Mouse (Mus musculus) gastrocnemius, postnatal 14 days (tissue): Measurements from ENCODE around the gene Npc1l1. TPM values are rescaled to one million over a fixed set of nuclear protein-coding genes. Genes with fewer than 3 reads are reported as not detected.

ENCODE experiments used
- DNase-seq: peaks from one replicate; pipeline ENCODE4 v3.0.0; 2021; ENCODE audit warnings: mixed read lengths
- intact Hi-C: fragments of 180-260 bp; cut with DNase I; formaldehyde crosslinking; loops from one replicate; pipeline ENCODE4 v1.15.1; 2025; ENCODE audit warnings: low total_unique reads
- total RNA-seq, 2 experiments: library from RNA; stranded (reverse); gene quantifications; 2 replicates each; pipeline ENCODE4 v1.2.3; 2021

Npc1l1 gene
- total RNA-seq, 2 experiments from 2014 or later, result 0.06 to 0.13 TPM

GRCm38 (mm10) chr11:6218189-6218896 is 11.6 kb downstream of the Npc1l1 start:
- DNase-seq, result no peak
- intact Hi-C loops, result no loop called here

- intact Hi-C loops, result no loop called here
- DNase-seq, result no peak
Observed at GRCm38 (mm10) chr11:6216834-6217233, 13.1 kb downstream of the Npc1l1 start.

- intact Hi-C loops, result no loop called here
- no peak for DNase-seq
Observed at GRCm38 (mm10) chr11:6208158-6208557, 21.8 kb downstream of the Npc1l1 start.

GRCm38 (mm10) chr11:6207090-6207489 is 22.9 kb downstream of the Npc1l1 start:
- DNase-seq, result no peak

GRCm38 (mm10) chr11:6200570-6200969 is 29.4 kb downstream of the Npc1l1 start:
- intact Hi-C loops, result no loop called here
- DNase-seq, result no peak

More at GRCm38 (mm10) chr11:6207090-6207489, 22.9 kb downstream of the Npc1l1 start:
- intact Hi-C loops, result no loop called here

- intact Hi-C loops, result no loop called here
- DNase-seq, result peak; percentile 88
Observed at GRCm38 (mm10) chr11:6200087-6200569, 29.8 kb downstream of the Npc1l1 start, which contains the start of gene Nudcd3. Gene Nudcd3, minus strand, starts transcription at chr11:6200415.

GRCm38 (mm10) chr11:6199410-6200086 is 30.4 kb downstream of the Npc1l1 start, which contains the start of gene A730071L15Rik:
Gene A730071L15Rik, plus strand, starts transcription at chr11:6200029.
- DNase-seq, result no peak
- intact Hi-C loops, result no loop called here

GRCm38 (mm10) chr11:6198449-6198848 is 31.5 kb downstream of the Npc1l1 start:
- intact Hi-C loops, result no loop called here
- DNase-seq, result no peak

- intact Hi-C loops, result no loop called here
- no peak for DNase-seq
Observed at GRCm38 (mm10) chr11:6196780-6197179, 33.2 kb downstream of the Npc1l1 start.

- intact Hi-C loops, result loop anchor here (2.0 kb wide), 1 partner anchor 191 kb away; no protein-coding TSS in a partner anchor
- peak; percentile 86 for DNase-seq
Observed at GRCm38 (mm10) chr11:6187878-6188277, 42.1 kb downstream of the Npc1l1 start.

- intact Hi-C loops, result loop anchor here (2.0 kb wide), 1 partner anchor 191 kb away; no protein-coding TSS in a partner anchor
- DNase-seq, result no peak
Observed at GRCm38 (mm10) chr11:6187399-6187798, 42.5 kb downstream of the Npc1l1 start.

- DNase-seq, result no peak
- intact Hi-C loops, result no loop called here
Observed at GRCm38 (mm10) chr11:6184202-6184935, 45.6 kb downstream of the Npc1l1 start.

- intact Hi-C loops, result no loop called here
- no peak for DNase-seq
Observed at GRCm38 (mm10) chr11:6183246-6183645, 46.7 kb downstream of the Npc1l1 start.

- DNase-seq, result no peak
- intact Hi-C loops, result no loop called here
Observed at GRCm38 (mm10) chr11:6180811-6181399, 49.0 kb downstream of the Npc1l1 start.

GRCm38 (mm10) chr11:6179194-6179593 is 50.7 kb downstream of the Npc1l1 start:
- no peak for DNase-seq
- intact Hi-C loops, result no loop called here

- no peak for DNase-seq
- intact Hi-C loops, result no loop called here
Observed at GRCm38 (mm10) chr11:6178673-6179166, 51.2 kb downstream of the Npc1l1 start.

- intact Hi-C loops, result no loop called here
- DNase-seq, result no peak
Observed at GRCm38 (mm10) chr11:6177781-6178420, 52.0 kb downstream of the Npc1l1 start.

- intact Hi-C loops, result no loop called here
Observed at GRCm38 (mm10) chr11:6175506-6175905, 54.4 kb downstream of the Npc1l1 start.

GRCm38 (mm10) chr11:6174719-6175118 is 55.2 kb downstream of the Npc1l1 start:
- intact Hi-C loops, result no loop called here
- DNase-seq, result no peak

More at GRCm38 (mm10) chr11:6175506-6175905, 54.4 kb downstream of the Npc1l1 start:
- no peak for DNase-seq
